Mouse (Mus musculus) E14TG2a.4 (cell line): ENCODE results near the gene Vax1.

Experiments used
- CTCF ChIP-seq: conservative IDR thresholded peaks from 2 replicates; pipeline ENCODE4 v1.5.1; 2014; ENCODE audit warnings: low read length
- NANOG ChIP-seq: IDR thresholded peaks from 2 replicates; pipeline ENCODE4 v1.6.1; 2014; ENCODE audit warnings: borderline replicate concordance, low read length, mixed read lengths
- POU5F1 ChIP-seq: IDR thresholded peaks from 2 replicates; pipeline ENCODE4 v1.6.1; 2014; ENCODE audit warnings: low read length, borderline replicate concordance

DNA sequence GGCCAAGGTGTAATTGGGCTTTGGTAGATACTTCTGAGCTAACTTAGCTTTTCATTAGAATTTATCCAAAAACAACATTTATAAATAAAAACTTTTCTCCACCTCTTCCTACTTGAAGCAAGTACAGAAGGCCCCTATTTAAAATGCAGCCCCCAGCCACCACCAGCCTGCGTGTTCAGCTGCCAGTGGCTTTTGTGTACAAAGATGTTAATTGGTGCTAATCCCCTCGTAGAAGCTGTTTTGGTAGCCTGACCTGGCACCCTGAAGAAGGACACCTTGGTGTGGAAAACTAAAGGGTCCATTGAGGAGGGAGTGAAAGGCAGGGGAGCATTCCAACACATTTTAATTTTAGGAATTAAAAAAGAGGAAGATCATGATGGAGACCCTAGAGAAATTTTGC is 34.9 kb downstream of the Vax1 start:
- no peak for TF ChIP-seq CTCF
- no peak for TF ChIP-seq NANOG
- TF ChIP-seq POU5F1 = no peak
